Mouse (Mus musculus) cerebellum, adult 18-20 months (tissue): ENCODE data around the gene Plcb3.

Experiments used
- DNase-seq, 2 experiments: peaks; one replicate each; pipeline ENCODE4 v3.0.0; 2021

Gene Plcb3

GRCm38 (mm10) chr19:6990712-6991111 is 14.4 kb upstream of the Plcb3 start:
- DNase-seq: peak in 1 of 2 experiments; percentile 12

GRCm38 (mm10) chr19:6989251-6989650 is 13.0 kb upstream of the Plcb3 start:
- no peak for DNase-seq

- DNase-seq: no peak
Observed at GRCm38 (mm10) chr19:6987904-6988285, 11.6 kb upstream of the Plcb3 start.

- DNase-seq: peak; percentile 69 to 79
Observed at GRCm38 (mm10) chr19:6987061-6987903, 11.0 kb upstream of the Plcb3 start, which contains the start of gene Vegfb. TSS of gene Vegfb (minus strand) at chr19:6987651.

DNA sequence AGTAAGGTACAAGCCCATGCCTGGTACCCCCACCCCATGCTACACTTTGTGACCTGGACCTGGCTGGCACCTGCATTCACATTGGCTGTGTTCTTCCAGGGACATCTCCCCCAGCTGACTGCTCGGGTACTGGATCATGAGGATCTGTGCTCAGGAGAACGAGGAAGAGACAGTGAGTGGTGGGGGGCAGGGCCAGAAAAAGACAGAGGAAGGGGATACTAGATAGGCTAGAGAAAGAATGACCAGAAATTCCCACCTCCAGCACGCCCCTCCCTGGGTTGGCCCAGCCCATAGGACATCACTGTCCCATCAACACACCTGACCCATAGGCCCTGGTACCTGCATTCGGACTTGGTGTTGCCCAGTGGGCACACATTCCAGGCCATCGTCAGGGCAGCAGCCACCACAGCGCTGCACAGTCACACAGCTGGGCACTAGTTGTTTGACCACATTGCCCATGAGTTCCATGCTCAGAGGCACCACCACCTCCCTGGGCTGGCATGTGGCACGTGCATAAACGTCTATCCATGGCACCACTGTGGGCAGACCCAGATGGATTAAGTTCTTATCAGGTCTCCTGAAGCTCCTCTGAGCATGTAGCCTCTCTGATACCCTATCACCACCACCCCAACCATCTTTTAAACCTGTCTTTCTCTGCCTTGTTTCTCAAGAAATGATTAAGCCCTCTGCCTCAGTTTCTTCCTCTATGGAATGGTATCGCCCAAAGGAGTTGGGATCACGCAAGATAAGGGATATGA is 9.9 kb upstream of the Plcb3 start:
- DNase-seq: no peak

- DNase-seq: no peak
Observed at GRCm38 (mm10) chr19:6985300-6985699, 9.0 kb upstream of the Plcb3 start.

DNA sequence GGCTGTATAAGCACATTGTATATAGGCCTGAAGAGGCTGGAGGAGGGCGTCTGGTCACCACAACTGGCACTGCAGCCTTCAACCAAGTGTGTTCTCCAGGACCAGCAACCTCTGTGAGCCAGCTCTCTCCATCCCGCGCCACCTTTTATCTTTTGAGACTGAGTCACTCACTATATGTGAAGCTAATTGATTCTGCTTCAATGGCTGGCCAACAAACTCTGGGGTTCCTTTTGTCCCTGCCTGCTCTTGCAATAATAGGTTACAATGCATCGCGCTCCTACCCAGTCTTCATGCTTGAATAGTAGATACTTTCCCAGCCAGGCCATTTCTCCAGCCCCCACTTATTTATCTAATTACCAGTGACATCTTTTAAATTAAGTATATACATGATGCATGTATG is 7.4 kb upstream of the Plcb3 start:
- DNase-seq: no peak

- DNase-seq: no peak
Observed at GRCm38 (mm10) chr19:6981465-6981864, 5.2 kb upstream of the Plcb3 start.

DNA sequence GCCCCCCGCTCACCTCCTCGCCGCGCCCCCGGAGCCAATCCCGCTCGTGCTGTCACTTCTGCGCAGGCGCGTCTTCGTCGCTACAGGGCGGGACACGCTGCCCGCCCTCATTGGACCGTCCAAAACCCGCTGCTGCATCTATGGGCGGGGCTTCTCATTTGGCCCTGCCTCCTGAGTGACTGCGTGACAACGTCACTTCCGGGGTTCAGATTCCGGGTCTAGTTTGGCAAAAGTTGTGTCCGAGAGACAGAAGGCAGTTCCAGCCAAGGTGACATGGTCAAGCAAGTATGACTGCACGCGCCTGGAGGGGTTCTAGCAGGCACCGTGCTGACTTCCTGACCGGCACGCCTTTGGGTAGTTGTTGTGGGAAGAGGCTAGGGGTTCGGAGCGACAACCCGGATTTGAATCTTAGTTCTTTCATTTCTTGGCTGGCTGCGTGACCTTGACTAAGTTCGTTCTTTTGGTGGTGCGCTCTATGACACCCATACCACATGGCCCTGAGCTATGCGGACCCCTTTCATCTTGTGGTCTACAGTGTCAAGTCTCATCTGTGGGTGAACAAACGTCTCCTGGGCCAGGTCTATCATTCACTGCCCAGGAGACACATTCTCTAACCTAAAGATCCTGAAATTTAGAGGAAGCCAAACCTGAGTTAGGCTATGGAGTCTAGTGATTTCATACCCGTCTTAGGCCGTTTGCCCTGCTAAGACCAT is 4.3 kb upstream of the Plcb3 start, which contains the start of gene Fkbp2:
Gene Fkbp2, minus strand, starts transcription at position 121 of the 713 bp plus-strand sequence.
- DNase-seq: peak; percentile 99

DNA sequence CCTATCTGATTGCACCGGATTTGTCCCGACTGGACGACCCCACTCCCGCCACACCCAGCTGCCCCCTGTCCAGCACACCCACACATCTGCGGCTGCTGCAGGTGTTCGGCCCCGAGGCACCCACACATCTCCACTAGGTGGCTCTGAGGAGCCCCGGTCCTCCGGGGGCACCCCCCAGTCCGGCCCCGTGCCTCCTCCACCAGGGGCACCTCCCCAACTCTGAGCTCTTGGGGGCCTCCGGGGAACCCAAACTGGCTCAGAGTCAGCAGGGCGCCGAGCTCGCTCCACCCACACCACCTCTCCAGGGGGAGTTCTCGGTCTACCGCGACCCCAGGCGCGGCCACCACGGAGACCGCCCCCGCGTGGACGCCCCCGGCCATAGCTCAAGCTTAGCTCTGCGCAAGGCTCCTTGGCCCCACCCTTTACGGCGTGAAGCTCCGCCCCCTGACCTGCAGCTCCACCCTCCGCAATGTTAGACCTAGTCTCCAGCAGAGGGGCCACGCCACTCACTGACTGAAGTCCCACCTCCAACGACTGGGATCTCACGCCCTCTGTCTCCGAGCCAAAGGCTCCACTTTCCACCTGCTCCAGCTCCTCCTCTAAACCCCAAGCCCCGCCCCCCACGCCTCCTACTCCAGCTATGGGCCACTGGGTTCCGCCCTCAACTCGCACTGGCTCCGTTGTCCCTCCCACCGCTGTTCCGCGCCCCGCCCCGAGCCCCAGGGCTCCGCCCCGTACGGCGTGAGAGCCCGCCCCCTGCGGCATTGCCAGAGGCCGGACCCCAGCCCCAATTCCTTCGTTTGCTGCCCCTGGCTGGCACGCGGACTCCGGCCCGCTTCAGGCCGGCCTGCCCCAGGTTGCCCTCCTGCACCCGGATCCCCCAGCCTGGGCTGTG is 3.5 kb upstream of the Plcb3 start:
- DNase-seq: peak; percentile 99

- peak in 1 of 2 experiments; percentile 58 for DNase-seq
Observed at GRCm38 (mm10) chr19:6979001-6979479, 2.8 kb upstream of the Plcb3 start.

GRCm38 (mm10) chr19:6978639-6978974 is 2.3 kb upstream of the Plcb3 start:
- no peak for DNase-seq

DNA sequence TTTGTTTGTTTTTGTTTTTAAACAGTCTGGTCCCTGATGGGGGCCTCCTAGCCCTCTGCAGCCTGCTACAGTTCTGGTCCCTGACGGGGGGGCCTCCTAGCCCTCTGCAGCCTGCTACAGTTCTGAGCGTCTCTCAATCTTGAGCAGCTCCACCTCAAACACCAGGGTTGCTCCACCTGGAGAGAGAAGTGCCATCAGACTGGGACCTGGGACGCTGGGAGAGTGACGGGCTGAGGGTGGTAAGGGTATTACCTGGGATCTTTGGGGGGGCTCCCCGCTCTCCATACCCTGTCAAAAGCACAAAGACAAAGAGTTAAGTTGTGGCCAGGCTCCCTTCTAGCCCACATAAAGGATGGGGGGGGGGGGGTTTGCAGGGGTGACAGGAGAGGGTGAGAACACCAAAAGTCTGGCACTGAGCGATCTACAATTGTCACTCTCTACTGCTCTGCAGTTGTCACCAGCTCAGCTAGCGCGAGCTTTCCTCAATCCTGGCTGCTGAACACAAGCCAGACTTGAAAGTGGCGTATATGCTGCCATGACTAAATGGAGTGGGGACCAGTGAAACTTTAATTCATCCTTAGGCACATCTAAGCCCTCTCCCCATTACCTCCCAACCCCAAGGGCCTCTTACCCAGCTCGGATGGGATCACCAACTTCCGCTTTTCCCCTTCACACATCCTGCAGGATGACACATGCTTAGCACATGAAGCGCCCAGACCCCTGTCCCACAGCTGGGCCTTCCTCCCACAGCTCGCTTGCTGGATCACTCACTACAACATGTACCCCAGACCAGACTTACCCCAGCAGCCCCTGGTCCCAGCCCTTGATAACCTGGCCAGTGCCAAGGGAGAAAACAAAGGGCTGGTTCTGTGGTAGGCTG is 1.7 kb upstream of the Plcb3 start:
- no peak for DNase-seq

DNA sequence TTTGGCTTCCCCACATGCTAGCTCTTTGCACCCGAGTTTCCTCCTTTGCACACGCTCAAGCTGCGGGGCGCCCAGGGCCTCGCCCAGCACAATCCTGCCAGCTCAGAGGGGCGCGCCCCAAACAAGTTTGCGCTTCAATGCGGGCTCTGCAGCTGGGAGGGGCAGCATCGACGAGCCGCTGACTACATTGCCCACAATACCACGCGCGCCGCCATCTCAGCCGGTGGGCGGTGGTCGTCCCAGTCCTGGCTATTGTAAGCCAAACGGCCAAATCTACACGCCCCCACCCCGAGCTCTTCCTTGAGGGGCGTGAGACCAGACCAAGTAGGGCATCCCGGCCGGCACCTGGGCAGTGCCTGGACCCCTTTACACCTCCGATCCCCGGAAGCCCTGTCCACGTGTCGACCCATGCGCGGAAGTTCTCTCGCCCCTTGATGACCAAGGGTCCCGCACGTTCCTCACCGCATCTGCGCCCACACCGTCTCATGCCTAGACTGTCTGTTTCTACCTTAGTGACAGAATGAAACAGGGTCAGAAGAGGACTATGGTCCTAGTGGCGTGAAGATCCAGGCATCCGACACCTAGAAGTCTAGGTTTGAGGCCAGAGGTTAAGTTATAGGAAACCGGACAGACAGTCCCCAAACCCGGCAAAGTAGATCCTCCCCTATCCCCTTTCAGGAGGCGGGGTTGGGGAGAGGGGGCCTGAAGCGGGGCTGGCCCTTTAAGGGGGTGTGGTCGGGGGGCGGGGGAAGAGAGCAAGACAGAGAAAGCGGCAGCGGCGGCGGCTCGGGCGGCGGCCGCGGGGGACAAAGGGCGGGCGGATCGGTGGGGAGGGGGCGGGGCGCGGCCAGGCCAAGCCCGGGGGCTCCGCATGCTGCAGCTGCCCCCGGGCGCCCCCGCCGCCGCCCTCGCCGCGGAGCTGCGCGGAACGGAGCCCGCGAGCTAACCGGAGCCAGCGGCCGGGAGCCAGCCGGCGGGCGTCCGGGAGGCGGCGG is 1.8 kb downstream of the Plcb3 start, which contains the start of gene Ppp1r14b:
Gene Ppp1r14b, plus strand, starts transcription at position 758 of the 995 bp plus-strand sequence.
- peak; percentile 58 to 61 for DNase-seq

- DNase-seq: no peak
Observed at GRCm38 (mm10) chr19:6973581-6974190, 2.6 kb downstream of the Plcb3 start.

DNA sequence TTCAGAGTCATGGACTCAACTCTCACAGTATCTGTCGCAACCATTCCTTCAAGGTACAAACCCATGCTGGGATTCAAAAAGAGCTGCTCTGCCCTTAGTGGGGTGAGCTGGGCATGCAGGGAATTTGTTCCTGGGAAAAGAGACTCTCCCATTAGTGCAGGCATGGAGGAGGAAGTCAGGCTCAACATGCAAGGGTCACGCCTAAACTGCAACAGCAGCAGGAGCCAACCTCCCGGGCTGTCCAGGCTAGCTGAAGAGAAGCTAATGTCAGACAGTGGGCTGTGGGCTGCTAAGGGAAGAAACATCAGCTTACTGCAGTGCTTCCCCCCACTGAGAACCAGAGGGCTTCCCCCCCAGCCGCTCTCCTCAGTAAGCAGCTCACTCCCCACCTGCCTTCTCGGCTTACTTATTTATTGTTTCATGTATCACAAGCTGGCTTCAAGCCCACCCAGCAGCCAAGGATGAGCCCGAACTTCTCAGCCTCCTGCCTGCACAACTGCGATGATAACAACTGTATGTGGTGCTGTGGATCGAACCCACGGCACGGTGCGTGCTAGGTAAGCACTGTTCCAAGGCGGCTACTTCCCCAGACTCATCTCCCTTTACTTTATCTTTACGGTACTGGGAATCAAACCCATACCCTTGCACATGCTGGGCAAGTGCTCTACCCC is 3.9 kb downstream of the Plcb3 start:
- DNase-seq: no peak

GRCm38 (mm10) chr19:6971644-6972043 is 4.6 kb downstream of the Plcb3 start:
- no peak for DNase-seq

- DNase-seq: no peak
Observed at GRCm38 (mm10) chr19:6970460-6971085, 5.7 kb downstream of the Plcb3 start.
